Mouse (Mus musculus): ENCODE results near the gene Mfap1b.
A peak's percentile ranks its signal among the peaks of the same experiment; 100 is the strongest.
"Not testable (repeated sequence)": the region's sequence is repeated elsewhere in the genome, so short reads cannot be mapped to it uniquely, and the experiment has no call there.

The Mfap1b gene

GRCm38 (mm10) chr2:121473301-121474179 is at the start of gene Mfap1b:
TSS of gene Mfap1b (minus strand) at chr2:121474067.
- DNase-seq (ENCODE audit: low spot score): peak; percentile 73

- DNase-seq (ENCODE audit: low spot score): not testable (repeated sequence)
Observed at GRCm38 (mm10) chr2:121522830-121523229, 49.0 kb upstream of the Mfap1b start.

GRCm38 (mm10) chr2:121522006-121522405 is 48.1 kb upstream of the Mfap1b start:
- no peak for DNase-seq (ENCODE audit: low spot score)

GRCm38 (mm10) chr2:121518711-121519110 is 44.8 kb upstream of the Mfap1b start:
- not testable (repeated sequence) for DNase-seq (ENCODE audit: low spot score)

GRCm38 (mm10) chr2:121518106-121518505 is 44.2 kb upstream of the Mfap1b start:
- no peak for DNase-seq (ENCODE audit: low spot score)

- no peak for DNase-seq (ENCODE audit: low spot score)
Observed at GRCm38 (mm10) chr2:121514211-121514610, 40.3 kb upstream of the Mfap1b start.

GRCm38 (mm10) chr2:121512991-121513765 is 39.3 kb upstream of the Mfap1b start:
- DNase-seq (ENCODE audit: low spot score): not testable (repeated sequence)

GRCm38 (mm10) chr2:121511401-121511800 is 37.5 kb upstream of the Mfap1b start:
- no peak for DNase-seq (ENCODE audit: low spot score)

GRCm38 (mm10) chr2:121509584-121509983 is 35.7 kb upstream of the Mfap1b start:
- DNase-seq (ENCODE audit: low spot score): no peak

GRCm38 (mm10) chr2:121507951-121508330 is 34.1 kb upstream of the Mfap1b start:
- DNase-seq (ENCODE audit: low spot score): no peak

GRCm38 (mm10) chr2:121507173-121507950 is 33.5 kb upstream of the Mfap1b start:
- no peak for DNase-seq (ENCODE audit: low spot score)

GRCm38 (mm10) chr2:121505942-121506882 is 32.3 kb upstream of the Mfap1b start, which contains the start of the genes Mfap1a and Wdr76:
TSS of gene Mfap1a (minus strand) at chr2:121506665.
TSS of gene Wdr76 (plus strand) at chr2:121506723.
- peak; percentile 58 for DNase-seq (ENCODE audit: low spot score)

GRCm38 (mm10) chr2:121501550-121501949 is 27.7 kb upstream of the Mfap1b start:
- not testable (repeated sequence) for DNase-seq (ENCODE audit: low spot score)

- DNase-seq (ENCODE audit: low spot score): not testable (repeated sequence)
Observed at GRCm38 (mm10) chr2:121484403-121484802, 10.5 kb upstream of the Mfap1b start.

- no peak for DNase-seq (ENCODE audit: low spot score)
Observed at GRCm38 (mm10) chr2:121483576-121483975, 9.7 kb upstream of the Mfap1b start.

GRCm38 (mm10) chr2:121480916-121481315 is 7.0 kb upstream of the Mfap1b start:
- not testable (repeated sequence) for DNase-seq (ENCODE audit: low spot score)

GRCm38 (mm10) chr2:121480498-121480897 is 6.6 kb upstream of the Mfap1b start:
- no peak for DNase-seq (ENCODE audit: low spot score)

- no peak for DNase-seq (ENCODE audit: low spot score)
Observed at GRCm38 (mm10) chr2:121477491-121478266, 3.8 kb upstream of the Mfap1b start.

- not testable (repeated sequence) for DNase-seq (ENCODE audit: low spot score)
Observed at GRCm38 (mm10) chr2:121475306-121475705, 1.4 kb upstream of the Mfap1b start.

- DNase-seq (ENCODE audit: low spot score): no peak
Observed at GRCm38 (mm10) chr2:121474180-121474535, 291 bp upstream of the Mfap1b start.

Data from layer of hippocampus, adult 9-10 months (tissue).